Mouse (Mus musculus): ENCODE data around the gene Nr2c1.

The Nr2c1 gene

DNA sequence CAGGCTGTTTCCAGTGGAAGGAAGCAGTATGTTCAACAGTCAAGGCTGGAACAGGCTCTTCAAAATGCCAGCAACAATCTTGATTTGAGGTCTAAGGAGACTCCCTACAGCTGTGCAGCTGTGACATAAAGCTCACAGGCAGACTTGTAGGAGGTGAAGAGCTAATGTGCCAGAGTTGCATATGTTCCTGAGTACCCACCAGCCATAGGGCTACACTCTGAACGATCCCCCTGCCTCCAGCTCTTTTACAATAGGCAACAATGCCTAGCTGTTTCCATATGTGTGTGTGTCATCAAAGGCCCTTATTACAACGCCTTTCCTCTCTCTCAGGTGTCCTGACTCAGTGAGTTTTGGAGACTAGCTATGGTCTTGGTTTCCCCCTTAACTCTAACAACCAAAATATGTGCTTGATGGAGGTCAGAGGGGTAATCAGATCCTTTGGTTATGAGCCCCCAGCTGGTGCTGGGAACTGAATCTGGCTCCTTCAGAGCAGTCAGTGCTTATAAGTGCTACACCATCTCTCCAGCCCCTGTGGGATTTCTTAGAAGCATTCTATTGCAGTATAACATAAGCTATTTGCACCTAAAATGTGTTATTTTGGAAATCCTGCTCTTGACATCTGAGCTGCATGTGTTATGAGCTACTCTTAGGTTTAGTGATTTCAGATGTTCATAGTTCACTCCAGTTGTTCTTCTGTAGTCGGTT, 7.4 kb upstream of the Nr2c1 start:
- no peak for DNase-seq (ENCODE audit: low read depth, low spot score)

DNA sequence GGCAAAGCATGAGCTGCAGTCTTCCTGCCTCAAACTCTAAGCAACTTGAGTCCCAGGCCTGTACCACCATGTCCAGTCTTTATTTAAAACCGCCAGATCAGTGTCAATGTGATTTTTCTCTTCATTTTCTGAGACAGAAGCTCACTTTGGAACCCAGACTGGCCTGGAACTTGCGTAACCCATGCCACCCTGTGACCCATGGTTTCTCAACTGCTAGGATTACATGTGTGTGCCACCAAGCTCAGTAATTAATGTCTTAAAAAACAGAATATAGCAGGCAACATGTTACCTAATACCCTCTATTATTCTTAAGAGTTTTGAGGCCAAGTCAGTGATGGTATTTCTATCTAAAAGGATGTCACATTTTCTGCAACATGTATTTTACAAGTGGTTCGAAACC, 5.4 kb upstream of the Nr2c1 start:
- DNase-seq (ENCODE audit: low read depth, low spot score): no peak

DNA sequence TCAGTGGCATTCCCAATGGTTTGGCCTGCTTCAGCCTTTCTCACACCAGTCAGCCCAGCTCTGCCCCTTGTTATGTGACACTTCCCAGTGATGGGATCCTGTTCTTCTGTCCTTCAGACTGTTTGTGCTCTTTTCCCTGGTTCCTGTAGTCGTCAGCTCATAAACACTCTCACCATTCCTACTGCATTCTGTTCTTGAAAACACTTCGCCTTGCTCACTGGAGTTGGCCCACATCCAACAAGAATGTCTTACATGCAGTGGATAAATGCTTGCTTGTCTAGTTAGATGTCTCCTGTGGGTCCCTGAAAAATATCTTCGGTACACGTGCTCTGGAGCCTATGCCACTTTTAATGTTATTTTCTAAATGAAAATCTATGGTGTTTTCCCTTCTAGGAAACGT, 3.2 kb upstream of the Nr2c1 start:
- DNase-seq (ENCODE audit: low read depth, low spot score): no peak

DNA sequence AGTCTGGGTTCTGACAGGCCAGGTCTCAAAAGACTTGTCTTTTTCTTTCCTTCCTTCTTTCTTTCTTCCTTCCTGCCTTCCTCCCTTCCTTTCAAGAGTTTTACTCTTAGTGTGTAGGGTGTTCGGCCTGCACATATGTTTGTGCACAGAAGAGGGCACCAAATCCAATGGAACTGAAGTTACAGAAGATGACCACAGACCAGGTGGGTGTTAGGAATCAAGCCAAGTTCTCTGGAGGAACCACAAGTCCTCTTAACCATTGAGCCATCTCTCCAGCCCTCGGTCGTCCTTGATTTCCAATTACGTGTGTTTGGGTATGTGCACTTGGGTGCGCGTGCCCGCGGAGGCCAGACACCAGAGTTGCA, 450 bp upstream of the Nr2c1 start:
- no peak for DNase-seq (ENCODE audit: low read depth, low spot score)

DNA sequence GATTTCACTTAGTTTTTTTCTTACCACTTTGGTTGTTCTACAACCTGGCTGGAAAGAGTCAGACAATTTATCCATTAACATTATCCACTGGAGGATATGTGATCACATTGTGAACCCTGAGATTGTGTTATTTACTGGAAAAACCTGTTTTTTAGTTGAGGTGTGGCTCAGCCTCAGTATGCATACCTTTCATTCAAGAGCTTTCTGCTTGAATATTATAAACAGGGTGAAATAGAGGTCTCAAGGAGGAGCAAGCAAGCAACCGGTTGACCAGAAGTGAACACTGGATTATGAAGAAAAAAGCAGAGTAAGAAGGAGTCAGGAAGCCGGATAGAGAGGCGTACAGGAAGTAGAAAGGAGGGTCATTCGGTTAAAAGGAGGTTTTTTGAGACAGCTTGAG, 3.7 kb downstream of the Nr2c1 start:
- no peak for DNase-seq (ENCODE audit: low read depth, low spot score)

DNA sequence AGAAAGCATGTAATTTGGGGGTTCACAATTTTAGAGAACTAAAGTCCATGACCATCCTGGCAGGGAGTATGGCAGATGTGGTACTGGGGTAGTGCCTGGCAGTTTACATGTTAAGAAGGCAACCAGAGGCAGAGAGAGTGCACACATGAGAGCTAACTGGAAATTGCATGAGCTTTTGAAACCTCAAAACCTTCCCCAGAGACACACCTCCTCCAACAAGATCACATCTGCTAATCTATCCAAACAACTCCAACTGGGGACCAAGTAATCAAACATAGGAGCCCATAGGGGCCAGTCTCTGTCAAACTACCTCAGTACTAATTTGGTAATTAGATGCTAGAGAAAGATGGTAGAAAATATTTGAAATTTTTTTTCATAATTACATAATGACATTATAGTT, 6.0 kb downstream of the Nr2c1 start:
- DNase-seq (ENCODE audit: low read depth, low spot score): no peak

DNA sequence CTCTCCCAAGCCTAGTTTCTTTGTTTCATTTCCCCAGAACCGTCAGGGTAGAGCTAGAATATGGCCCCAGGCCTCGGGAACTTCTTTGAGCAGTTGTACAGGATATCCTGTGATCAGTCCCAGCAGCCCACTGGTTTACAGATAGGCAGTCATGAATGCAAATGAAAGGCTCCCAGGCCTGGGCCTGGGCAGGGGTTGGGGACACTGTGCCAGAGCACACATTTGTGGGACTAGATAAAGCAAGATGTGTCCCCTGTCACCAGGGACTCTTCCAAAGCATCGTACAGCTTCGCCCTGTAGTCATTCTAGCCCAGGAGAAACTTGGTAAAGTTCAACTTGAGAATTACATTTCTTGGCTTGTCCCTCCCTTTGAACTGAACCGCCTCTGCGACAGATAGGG, 11.1 kb downstream of the Nr2c1 start:
- no peak for DNase-seq (ENCODE audit: low read depth, low spot score)

DNA sequence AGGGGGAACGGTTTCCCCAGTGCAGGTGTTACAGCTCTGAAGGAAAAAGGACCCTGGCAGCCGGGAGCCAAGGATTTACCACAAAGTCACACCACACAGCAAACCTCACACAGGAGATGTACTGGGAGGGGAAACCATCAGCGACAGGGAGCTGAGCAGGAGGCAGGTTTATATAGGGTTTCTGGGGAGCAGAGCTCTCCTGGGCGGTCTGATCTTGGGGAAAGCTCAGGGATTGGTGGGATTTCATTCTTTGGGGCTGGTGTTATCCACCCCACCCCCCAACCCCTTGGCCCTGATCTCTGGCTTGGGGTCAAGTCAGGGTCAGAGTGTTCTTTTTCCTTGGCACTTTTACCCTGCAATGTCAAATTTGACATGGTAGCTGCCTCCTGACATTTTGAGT, 11.6 kb downstream of the Nr2c1 start:
- DNase-seq (ENCODE audit: low read depth, low spot score): no peak

DNA sequence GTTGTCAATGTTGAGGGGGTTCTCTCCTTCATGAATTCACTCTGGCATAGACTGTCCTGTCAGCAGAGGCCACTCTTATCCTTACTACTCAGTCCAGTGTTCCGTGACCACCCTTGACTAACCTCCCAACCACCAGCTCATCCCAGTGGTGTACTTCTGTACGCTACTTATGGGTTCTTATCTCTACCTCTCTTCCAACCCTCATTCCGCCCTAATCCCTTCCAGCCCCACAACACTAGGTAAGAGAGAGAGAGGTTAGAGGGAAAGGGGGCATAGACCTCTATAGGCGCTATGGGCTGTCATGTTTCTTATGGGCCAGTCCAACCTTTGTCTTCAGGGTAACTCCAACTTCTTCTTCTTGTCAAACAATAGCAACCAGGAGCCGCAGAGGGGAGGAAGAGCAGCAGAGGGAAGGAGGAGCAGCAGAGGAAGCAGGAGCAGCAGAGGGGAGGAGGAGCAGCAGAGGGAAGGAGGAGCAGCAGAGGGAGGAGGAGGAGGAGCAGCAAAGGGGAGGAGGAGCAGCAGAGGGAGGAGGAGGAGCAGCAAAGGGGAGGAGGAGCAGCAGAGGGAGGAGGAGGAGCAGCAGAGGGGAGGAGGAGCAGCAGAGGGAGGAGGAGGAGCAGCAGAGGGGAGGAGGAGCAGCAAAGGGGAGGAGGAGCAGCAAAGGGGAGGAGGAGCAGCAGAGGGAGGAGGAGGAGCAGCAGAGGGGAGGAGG, 13.4 kb downstream of the Nr2c1 start:
- DNase-seq (ENCODE audit: low read depth, low spot score): no peak

DNA sequence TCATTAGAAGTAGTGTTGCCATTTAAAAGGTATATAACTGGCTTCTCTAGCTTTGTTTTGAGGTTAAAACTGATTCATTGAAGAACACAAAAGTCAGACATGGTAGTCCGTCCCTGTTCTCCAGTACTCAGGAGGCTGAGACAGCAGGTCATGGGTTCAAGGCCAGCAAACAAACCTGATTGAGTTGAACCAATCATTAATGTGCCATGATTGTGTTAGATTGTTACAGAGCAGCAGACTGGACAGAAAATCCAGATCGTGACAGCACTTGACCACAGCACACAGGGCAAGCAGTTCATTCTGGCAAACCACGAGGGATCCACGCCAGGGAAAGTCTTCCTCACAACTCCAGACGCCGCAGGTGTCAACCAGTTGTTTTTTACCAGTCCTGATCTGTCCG, 14.2 kb downstream of the Nr2c1 start:
- no peak for DNase-seq (ENCODE audit: low read depth, low spot score)

DNA sequence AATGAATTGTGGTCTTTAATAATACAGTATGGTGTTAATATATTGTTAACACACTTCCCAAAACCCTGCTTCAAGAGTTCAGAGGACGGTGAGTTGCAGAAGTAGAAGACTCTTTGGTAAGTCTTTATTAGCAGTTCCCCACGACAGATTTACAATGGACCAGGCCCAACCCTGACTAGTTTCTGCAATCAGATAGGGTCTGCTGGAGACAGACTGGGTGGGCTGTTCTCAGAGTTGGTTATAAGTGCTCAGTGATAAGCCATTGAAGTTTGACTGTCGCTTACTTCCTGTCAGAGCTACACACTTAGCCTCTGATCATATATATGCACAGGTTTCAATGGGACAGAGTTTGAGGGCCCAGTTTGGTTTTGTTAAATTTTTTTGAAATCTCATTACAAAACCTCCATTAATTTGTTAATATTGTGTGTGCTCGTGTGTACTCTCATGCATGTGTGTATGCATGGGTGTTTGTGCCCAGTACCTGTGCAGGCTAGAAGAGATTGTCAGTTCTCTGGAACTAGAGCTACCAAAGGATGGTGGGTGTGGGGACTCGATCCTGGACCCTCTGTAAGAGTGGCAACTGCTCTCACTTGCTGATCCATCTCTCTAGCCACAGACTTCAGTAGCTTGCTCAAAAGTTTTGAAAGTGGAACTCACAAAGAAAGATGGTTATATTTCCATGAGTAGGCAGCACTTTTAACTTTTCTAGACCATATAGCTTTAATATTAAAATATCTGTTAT, 16.5 kb downstream of the Nr2c1 start:
- no peak for DNase-seq (ENCODE audit: low read depth, low spot score)

DNA sequence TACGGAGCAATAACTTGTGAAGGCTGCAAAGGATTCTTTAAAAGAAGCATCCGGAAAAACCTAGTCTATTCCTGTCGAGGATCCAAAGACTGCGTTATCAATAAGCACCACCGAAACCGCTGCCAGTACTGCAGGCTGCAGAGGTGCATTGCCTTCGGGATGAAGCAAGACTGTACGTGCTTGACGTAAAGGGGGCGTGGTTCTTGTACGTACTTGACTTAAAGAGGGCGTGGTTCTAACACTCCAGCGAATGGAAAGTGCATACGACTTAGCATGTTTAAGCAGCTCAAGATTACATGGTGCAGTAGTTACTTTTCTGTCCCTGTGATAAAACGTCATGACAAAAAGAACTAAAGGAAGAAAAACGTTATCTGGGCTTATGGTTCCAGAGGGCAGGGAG, 17.6 kb downstream of the Nr2c1 start:
- no peak for DNase-seq (ENCODE audit: low read depth, low spot score)

DNA sequence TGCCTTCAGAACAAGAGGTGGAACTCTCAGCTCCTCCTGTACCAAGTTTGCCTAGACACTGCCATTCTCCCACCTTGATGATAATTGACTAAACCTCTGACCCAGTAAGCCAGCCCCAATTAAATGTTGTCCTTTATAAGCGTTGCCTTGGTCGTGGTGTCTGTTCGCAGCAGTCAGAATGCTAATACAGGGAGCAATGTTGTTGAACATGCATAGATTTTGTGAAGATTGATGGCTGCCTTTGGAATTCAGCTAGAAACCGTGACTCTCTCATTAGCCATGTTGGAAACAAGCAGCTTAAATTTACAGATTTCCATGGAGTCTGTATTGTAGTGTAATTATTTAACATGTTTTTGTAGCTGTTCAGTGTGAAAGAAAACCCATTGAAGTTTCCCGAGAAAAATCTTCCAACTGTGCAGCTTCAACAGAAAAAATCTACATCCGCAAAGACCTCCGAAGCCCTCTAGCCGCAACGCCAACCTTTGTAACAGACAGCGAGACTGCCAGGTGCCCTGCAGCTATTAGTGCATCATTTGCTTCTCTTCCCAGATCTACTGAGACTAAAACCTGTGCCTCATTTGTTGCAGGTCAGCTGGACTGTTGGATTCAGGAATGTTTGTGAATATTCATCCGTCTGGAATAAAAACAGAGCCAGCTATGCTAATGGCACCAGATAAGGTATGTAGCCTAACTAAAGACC, 19.4 kb downstream of the Nr2c1 start:
- DNase-seq (ENCODE audit: low read depth, low spot score): no peak

DNA sequence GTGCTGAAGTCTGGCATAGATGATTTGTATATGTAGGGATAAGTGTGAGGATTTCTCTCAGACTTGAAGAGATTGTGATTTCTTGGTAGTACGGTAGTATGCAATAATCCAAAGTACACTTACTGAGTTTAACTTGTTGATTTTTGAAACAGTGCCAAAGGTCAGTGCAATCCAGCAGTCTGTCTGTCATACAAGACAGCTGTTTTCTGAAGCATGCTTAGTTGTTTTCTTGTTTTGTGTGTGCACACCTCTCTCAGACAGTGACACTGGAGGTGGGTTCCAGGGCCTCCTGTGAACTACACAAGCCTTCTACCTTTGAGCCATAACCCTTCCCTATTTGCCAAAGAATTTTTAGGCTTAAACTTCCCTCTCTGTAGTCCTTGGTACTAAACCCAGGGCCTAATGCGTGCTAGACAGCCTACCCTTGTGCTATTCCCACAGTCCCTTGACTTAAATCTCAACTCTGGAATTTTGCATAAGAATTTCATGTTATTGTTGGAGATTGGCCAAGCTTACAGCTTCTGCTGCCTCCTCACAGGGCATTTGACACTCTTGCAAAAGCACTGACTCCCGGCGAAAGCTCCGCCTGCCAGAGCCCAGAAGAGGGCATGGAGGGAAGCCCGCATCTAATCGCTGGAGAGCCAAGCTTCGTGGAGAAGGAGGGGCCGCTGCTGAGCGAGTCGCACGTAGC, 23.8 kb downstream of the Nr2c1 start:
- DNase-seq (ENCODE audit: low read depth, low spot score): no peak

DNA sequence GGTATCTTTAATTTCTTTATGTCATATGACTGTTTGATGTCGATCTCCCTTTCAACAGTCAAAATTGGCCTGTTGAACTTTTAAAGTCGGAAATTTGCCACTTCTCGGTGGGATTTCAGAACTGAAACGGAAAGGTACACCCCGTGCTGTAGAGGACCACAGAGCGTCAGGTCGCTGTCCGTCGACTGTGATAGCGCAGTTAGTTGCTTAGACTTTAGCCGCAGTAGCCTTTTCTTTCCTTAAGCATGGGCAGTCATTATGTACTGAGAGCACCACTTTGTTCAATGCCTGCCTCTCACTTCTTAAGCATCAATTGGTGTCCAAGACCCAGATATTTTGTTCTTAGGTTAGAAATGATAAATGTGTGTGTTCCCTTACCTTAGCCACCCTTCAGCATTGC, 24.3 kb downstream of the Nr2c1 start:
- no peak for DNase-seq (ENCODE audit: low read depth, low spot score)

DNA sequence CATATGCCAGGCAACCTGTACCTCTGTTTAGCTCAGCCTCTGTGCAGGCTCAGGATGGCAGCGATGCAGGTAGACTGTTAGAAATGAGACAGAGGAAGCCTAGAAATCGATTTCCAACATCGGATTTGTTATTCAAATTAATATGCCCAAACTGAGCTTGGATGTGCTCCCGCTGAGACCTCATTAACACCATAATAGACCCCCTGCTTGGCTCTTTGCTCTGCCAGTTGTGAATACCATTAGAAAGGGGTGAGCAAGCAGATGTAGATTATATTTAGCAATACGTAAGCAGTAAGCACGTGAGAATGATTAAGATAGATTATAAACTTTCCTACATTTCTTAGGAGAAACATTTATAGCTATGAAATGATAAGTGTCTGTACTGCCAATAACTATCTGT, 24.9 kb downstream of the Nr2c1 start:
- DNase-seq (ENCODE audit: low read depth, low spot score): no peak

DNA sequence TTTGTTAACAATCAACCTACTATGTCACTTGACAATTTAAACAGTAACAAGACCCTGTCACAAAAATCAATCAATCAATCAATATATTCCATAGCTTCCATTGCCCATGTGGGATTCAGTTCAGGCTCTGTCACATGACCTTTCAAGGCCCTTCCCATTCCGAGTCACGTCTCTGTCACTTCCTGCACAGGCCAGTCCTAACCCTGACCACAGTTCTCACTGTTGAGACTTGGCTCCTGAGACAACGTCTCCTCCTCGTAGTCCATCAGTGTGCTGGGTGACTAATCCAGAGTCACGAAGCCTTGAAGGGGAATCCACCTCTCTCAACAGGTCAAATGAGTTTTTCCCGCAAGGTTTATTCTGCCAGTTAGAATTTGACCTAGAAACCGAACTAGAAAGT, 26.8 kb downstream of the Nr2c1 start:
- no peak for DNase-seq (ENCODE audit: low read depth, low spot score)

DNA sequence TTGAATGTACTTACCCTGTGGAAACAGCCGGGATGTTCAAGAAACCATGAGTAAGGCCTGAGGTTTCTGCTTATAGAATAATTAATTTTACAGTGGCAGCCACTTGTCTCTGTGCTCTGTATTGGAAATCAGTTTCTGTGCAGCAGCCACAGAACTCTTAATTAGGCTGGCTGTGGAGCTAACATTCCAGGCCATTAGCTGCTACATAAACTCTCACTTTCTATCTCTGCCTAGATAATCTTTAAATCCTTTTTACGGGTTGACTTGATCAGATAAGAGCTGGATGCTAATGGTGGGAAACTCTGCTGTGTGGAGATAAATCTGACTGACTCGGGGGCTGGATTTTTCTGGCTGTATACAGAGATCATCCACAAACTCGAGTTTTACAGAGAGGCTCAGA, 35.4 kb downstream of the Nr2c1 start:
- no peak for DNase-seq (ENCODE audit: low read depth, low spot score)

DNA sequence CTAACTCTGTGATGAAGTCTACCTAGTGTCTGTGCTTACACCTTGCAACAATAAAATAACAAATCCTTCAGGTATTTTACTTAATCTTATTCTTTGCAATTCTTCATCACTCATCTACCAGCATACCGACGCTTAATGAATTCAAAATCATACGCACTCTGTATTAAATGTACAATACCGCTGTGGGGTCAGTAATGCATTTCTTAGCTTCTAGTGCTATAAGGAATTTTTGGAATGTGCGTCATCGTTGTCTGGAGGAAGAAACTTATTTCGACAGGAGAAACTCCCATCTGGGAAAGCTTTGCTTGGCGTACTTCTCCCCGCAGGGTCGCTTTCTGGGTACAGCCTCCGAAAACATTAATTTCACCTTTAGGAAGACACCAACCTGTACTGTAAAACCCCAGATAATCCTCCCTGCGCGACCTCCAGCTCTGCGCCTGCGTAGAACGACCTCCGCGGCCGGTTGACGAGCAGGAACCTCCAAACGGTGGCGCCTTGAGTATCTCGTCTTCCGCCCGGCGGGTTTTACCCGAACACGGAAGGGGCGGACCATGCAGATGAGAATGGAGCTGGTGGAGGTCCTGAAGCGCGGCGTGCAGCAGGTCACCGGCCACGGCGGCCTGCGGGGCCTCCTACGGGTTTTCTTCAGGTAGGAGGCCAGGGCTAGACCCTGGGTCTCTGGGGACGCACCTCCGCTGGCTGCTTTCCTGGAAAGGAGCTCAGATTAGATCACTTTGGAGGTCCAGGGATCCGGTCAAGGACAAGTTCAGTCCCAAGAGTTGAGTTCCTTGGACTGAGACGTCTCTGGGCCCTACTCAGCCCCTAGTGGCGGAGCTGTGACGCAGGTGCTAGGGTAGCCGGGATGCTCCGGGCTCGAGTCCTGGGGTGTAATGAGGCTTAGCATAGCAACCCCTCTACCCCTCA, 50.9 kb downstream of the Nr2c1 start, which contains the start of gene Ndufa12:
Gene Ndufa12 (plus strand): TSS at position 239 of the 924 bp plus-strand sequence.
- peak; percentile 88 for DNase-seq (ENCODE audit: low read depth, low spot score)

DNA sequence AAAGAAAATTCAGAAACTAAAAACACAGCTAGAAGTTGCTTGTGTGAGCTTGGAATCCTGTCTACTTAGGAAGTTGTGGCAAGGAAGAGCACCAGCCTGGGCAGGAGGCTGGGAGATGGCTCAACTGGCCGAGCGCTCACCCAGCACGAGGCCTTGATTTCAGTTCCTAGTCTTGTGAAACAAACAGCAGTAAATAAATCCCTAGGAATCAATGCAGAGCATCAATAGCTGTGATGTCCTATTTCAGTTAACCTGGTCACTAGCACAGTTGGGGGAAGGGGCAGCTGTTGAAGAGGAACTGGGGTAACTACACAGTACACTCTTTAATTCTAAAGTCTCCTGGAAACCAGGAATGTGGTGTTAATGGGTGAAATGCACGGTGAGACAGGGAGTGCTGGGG, 57.1 kb downstream of the Nr2c1 start:
- no peak for DNase-seq (ENCODE audit: low read depth, low spot score)
